Mouse (Mus musculus) neural tube, embryonic 15.5 days (tissue): Measurements from ENCODE around the gene Fam186a. TPM values are rescaled to one million over a fixed set of nuclear protein-coding genes. Genes with fewer than 3 reads are reported as not detected.
"Not testable (repeated sequence)": the region's sequence is repeated elsewhere in the genome, so short reads cannot be mapped to it uniquely, and the experiment has no call there.

Experiments used
- ATAC-seq: fragments of 200-750 bp; cut with Nextera tagmentation; 2 replicates; pipeline ENCODE4 v1.8.0; 2017; ENCODE audit warnings: mild to moderate bottlenecking, moderate TSS enrichment, moderate library complexity; ENCODE audit not compliant: low FRiP score
- H3K27ac ChIP-seq: fragments of 300-500 bp; sonication (generic); replicated peaks from 2 replicates; pipeline ENCODE4 v1.5.1; 2015; ENCODE audit warnings: mild to moderate bottlenecking, inconsistent platforms
- H3K27me3 ChIP-seq: fragments of 300-500 bp; sonication (generic); replicated peaks from 2 replicates; pipeline ENCODE4 v1.6.1; 2015; ENCODE audit warnings: inconsistent platforms
- H3K36me3 ChIP-seq: fragments of 300-500 bp; sonication (generic); 2 replicates; pipeline ENCODE4 v1.6.1; 2015; ENCODE audit warnings: inconsistent platforms
- H3K4me1 ChIP-seq: fragments of 300-500 bp; sonication (generic); 2 replicates; pipeline ENCODE4 v1.6.1; 2015; ENCODE audit warnings: inconsistent platforms
- H3K4me2 ChIP-seq: fragments of 300-500 bp; sonication (generic); 2 replicates; pipeline ENCODE4 v1.6.1; 2015; ENCODE audit warnings: inconsistent platforms, mild to moderate bottlenecking, moderate library complexity
- H3K4me3 ChIP-seq: fragments of 300-500 bp; sonication (generic); replicated peaks from 2 replicates; pipeline ENCODE4 v1.5.1; 2015; ENCODE audit warnings: mild to moderate bottlenecking, inconsistent platforms
- H3K9ac ChIP-seq: fragments of 300-500 bp; sonication (generic); replicated peaks from 2 replicates; pipeline ENCODE4 v1.6.1; 2015; ENCODE audit warnings: mild to moderate bottlenecking, inconsistent platforms
- H3K9me3 ChIP-seq: fragments of 300-500 bp; sonication (generic); replicated peaks from 2 replicates; pipeline ENCODE4 v1.6.1; 2016; ENCODE audit warnings: inconsistent platforms
- WGBS: fragments of 180-500 bp; shearing (Covaris S2); methylation state at CpG from one replicate; pipeline ENCODE4 v1.1.7; 2015; ENCODE audit warnings: mixed read lengths; 5-methylcytosine and 5-hydroxymethylcytosine counted together
- polyA plus RNA-seq: library from polyadenylated mRNA; unstranded; fragments of >200 nt; fragmentation: Nextera tagmentation; extraction: Ambion mirVana; gene quantifications from 2 replicates; pipeline ENCODE4 v1.2.1, GENCODE M21; 2015

Gene Fam186a
- polyA plus RNA-seq = not detected in 2 replicates

DNA sequence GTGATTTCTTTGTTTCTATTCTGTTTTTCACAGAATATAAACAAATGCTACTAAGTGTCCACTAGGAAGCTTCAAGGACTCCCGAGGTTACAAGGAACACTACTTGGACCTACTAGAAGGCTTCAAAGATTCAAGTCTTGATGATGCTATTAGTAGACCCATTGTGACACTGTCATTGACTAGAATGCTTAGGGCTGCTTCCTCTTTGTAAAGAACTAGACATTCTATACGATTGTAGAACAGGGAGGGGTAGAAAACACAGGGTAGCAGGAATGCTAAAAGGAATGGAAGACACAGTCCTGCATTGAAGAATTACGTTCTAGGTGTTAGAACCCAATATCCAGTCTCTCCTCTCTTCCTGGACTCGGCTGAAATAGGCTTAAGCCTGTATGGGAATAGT lies at the start of gene Fam186a:
Gene Fam186a, minus strand, starts transcription at position 101 of the 400 bp plus-strand sequence.
- Histone ChIP-seq H3K4me2 (no peak within 1 kb of the TSS), H3K9me3 (no peaks in the 10 kb centered on the region), H3K4me1 (0 out of 2 replicates have a peak, but pooled peaks cover 3% of the 10 kb centered on the region), H3K9ac (no peak within 1 kb of the TSS), H3K27me3 (no peaks in the 10 kb centered on the region), H3K27ac (no peak within 1 kb of the TSS), H3K36me3 (no peaks in the 10 kb centered on the region), H3K4me3 (no peak within 1 kb of the TSS)
- WGBS = 76% methylated on average over 4 of the region's 4 CpGs
- ATAC-seq = no peak

DNA sequence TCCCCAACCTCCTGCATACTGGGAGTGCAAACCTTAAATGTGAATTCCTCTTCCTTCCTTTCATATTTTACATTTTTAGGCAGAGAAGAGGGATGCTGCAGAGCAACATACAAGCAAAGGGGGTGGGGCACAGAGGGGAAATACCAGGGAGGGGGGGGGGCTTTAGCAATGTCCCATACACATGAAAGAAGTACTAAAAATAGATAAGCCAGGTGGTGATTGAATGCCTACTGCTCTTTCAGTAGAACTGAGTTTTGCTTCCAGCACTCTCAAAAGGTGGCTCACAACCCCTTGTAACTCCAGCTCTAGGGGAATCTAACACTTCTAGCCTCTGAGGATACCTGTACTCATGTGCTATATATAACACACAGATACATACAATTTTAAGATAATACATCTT lies 39.3 kb upstream of the Fam186a start:
- H3K4me2 ChIP-seq = no peak overlapping the region
- H3K36me3 ChIP-seq = peaks cover 75% of the 10 kb centered on the region
- no peak overlapping the region for H3K27ac ChIP-seq
- ATAC-seq = no peak
- no peaks in the 10 kb centered on the region for H3K27me3 ChIP-seq
- H3K4me3 ChIP-seq = no peak overlapping the region
- no peaks in the 10 kb centered on the region for H3K9me3 ChIP-seq
- H3K9ac ChIP-seq = no peak overlapping the region
- no peaks in the 10 kb centered on the region for H3K4me1 ChIP-seq

DNA sequence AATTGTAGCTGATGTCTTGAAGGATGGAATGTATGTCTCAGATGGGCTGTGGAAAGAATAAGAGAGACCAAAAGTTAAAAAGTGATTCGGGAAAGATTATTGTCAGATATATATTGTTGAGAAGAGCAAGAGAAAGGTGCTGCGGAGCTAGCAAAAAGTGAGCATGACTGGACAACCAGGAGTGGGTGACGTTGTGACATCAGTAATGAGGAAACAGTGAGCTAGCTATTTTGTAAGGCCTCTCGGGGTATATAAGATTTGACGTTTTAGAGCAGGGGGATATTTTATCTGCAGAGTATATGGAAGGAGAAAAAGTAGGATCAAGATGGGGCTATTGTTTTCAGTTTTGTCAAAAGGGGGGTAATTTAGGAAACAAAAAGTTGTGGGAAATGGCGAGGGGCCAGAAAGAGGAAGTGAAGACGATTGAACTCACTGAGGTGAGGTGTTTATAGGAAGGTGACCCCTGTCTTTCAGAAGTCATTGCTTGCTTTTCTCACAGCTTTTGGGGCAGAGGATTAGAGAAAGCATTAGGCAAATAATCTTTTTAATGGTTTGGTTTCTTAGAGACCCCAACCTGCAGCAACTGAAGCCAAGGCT lies 37.9 kb upstream of the Fam186a start:
- Histone ChIP-seq H3K9ac (no peak overlapping the region), H3K9me3 (no peaks in the 10 kb centered on the region), H3K27ac (no peak overlapping the region), H3K4me1 (no peaks in the 10 kb centered on the region), H3K4me2 (no peak overlapping the region), H3K27me3 (no peaks in the 10 kb centered on the region), H3K4me3 (no peak overlapping the region), H3K36me3 (peaks cover 65% of the 10 kb centered on the region)
- no peak for ATAC-seq
- WGBS = 90% methylated on average over 7 of the region's 7 CpGs

DNA sequence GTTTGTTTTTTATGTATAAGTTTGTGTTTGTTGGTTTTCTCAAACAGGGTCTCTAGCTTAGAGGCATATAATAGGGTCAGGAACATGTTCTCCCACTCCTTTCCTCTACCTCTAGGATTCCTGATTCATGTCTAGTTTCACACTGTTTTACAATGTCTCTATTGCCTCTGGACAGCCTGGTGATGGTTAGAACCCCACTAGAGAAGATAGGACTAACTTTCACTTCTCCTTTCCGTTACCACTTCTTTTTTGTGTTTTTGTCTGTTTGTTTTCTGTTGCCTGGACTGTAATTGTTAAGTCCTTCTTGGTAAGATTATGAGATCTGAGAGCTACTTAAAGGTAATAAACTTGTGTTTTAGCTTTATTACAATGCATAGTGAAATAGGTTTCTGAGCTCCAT lies 32.5 kb upstream of the Fam186a start:
- no peak overlapping the region for H3K9ac ChIP-seq
- H3K4me2 ChIP-seq = no peak overlapping the region
- WGBS = 87% methylated on average over 1 of the region's 1 CpGs
- no peak for ATAC-seq
- no peak overlapping the region for H3K4me3 ChIP-seq
- no peaks in the 10 kb centered on the region for H3K4me1 ChIP-seq
- no peaks in the 10 kb centered on the region for H3K9me3 ChIP-seq
- no peak overlapping the region for H3K27ac ChIP-seq
- no peaks in the 10 kb centered on the region for H3K27me3 ChIP-seq
- peaks cover 39% of the 10 kb centered on the region for H3K36me3 ChIP-seq

DNA sequence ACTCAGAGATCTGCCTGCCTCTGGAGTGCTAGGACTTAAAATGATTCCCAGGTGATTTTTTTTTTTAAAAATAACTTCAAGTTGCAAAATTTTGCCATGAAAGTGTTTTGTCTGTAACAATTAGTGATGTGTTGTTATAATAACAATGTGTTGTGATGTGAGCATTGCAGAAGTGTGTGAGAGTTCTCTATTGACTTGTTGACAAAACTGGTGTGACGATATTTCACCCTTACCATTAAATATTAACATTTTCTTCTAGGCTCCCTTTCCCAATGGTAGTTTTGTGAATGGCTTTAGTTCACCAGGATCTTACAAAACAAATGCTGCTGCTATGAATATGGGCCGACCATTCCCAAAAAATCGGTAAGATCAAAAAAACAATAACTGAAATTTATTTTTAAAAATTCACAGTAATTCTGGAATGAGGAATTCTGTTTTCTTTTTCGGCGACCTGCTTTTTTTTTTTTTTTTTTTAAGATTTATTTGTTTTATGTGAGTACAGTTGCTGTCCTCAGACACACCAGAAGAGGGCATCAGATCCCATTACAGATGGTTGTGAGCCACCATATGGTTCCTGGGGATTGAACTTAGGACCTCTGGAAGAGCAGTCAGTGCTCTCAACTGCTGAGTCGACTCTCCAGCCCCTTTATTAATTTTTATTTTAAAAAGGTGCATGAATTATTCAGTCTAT lies 30.4 kb upstream of the Fam186a start:
- no peak overlapping the region for H3K4me3 ChIP-seq
- no peaks in the 10 kb centered on the region for H3K4me1 ChIP-seq
- no peak overlapping the region for H3K9ac ChIP-seq
- H3K9me3 ChIP-seq = no peaks in the 10 kb centered on the region
- no peak for ATAC-seq
- peaks cover 36% of the 10 kb centered on the region for H3K36me3 ChIP-seq
- H3K4me2 ChIP-seq = no peak overlapping the region
- H3K27me3 ChIP-seq = no peaks in the 10 kb centered on the region
- no peak overlapping the region for H3K27ac ChIP-seq
- WGBS = 89% methylated on average over 6 of the region's 6 CpGs

DNA sequence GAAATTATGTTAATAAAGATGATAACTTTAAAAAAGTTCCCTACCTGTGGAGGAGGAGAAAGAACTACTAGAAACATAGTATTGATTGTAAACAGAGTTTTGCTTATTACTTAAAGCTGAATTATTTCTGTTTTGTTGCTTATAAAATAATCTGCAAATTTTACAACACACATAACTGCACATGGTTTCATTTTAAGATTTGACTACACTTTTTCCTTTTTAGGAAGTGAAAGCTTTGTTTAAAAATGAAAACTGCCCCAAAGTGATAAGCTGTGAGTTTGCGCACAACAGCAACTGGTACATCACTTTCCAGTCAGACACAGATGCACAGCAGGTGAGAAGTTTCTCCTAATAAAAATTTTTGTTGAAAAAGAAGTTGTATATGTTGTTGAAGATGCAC lies 26.2 kb upstream of the Fam186a start:
- ATAC-seq = no peak
- H3K27ac ChIP-seq = no peak overlapping the region
- peaks cover 42% of the 10 kb centered on the region for H3K36me3 ChIP-seq
- H3K4me1 ChIP-seq = no peaks in the 10 kb centered on the region
- no peak overlapping the region for H3K4me3 ChIP-seq
- no peaks in the 10 kb centered on the region for H3K27me3 ChIP-seq
- no peaks in the 10 kb centered on the region for H3K9me3 ChIP-seq
- WGBS = 100% methylated on average over 1 of the region's 1 CpGs
- no peak overlapping the region for H3K4me2 ChIP-seq
- no peak overlapping the region for H3K9ac ChIP-seq

DNA sequence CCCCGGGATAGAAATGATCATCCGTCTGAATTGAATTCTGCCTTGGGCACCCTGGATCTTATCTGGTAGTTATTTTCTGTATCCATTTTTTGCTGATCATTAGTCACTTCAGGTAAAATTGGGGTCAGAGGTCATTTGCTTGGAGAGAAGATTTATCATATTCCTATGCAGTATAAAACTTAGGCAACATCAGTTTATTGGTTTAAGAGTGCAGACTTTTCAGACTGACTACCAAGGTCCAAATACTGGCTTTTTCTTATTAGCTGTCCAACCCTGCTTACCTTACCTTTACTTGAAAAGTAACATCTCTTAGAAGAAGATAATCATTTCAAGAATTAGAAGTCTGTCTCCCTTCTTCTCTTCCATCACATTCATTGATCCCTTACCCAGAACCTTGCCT lies 12.9 kb upstream of the Fam186a start:
- no peak for ATAC-seq
- WGBS = 84% methylated on average over 2 of the region's 2 CpGs

DNA sequence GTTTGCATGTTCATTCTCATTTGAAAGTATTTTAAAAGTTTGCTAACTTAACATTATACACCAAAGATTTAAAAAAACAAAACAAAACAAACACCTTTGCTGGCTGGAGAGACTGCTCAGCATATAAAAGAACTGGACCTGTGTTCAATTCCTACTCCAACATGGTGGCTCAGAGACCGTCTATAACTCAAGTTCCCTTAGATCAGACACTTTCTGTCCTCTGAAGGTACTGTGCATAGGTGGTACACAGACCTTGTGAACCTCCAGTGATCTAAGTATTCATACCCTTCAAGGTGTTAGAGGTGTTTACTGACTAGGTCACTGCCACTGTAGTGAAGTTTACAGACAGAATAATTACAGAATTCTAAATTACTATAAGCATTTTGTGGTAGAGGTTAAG lies 12.4 kb upstream of the Fam186a start:
- Histone ChIP-seq H3K9me3 (no peaks in the 10 kb centered on the region), H3K36me3 (no peaks in the 10 kb centered on the region), H3K27me3 (no peaks in the 10 kb centered on the region), H3K4me3 (no peak overlapping the region), H3K4me1 (peaks cover 8% of the 10 kb centered on the region), H3K27ac (no peak overlapping the region), H3K4me2 (no peak overlapping the region), H3K9ac (no peak overlapping the region)
- ATAC-seq = no peak
- WGBS = 87% methylated on average over 1 of the region's 1 CpGs

More for the DNA sequence above, 12.9 kb upstream of the Fam186a start:
- H3K4me1 ChIP-seq = peaks cover 5% of the 10 kb centered on the region; the same call in 1 of the 2 replicates
- no peaks in the 10 kb centered on the region for H3K27me3 ChIP-seq
- no peak overlapping the region for H3K9ac ChIP-seq
- no peaks in the 10 kb centered on the region for H3K36me3 ChIP-seq
- H3K27ac ChIP-seq = no peak overlapping the region
- no peak overlapping the region for H3K4me2 ChIP-seq
- no peaks in the 10 kb centered on the region for H3K9me3 ChIP-seq
- H3K4me3 ChIP-seq = no peak overlapping the region

DNA sequence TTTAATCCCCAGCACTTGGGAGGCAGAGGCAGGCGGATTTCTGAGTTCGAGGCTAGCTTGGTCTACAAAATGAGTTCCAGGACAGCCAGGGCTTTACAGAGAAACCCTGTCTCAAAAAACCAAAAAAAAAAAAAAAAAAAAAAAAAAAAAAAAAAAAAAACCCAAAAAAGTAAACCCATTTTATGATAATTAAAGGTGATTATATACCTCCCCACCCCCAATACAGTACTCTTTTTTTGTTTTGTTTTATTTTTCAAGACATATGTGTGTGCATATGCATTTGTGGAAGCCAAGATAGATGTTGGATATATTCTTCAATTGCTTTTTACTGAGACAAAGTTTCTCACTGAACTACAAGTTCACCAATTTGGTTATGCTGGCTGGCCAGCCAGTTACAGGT lies 9.3 kb upstream of the Fam186a start:
- H3K4me3 ChIP-seq, H3K27me3 ChIP-seq, H3K9me3 ChIP-seq, H3K4me2 ChIP-seq, ATAC-seq, H3K9ac ChIP-seq, H3K36me3 ChIP-seq, H3K27ac ChIP-seq: not testable (repeated sequence)
- peaks cover 16% of the 10 kb centered on the region for H3K4me1 ChIP-seq
- WGBS = 93% methylated on average over 2 of the region's 2 CpGs

DNA sequence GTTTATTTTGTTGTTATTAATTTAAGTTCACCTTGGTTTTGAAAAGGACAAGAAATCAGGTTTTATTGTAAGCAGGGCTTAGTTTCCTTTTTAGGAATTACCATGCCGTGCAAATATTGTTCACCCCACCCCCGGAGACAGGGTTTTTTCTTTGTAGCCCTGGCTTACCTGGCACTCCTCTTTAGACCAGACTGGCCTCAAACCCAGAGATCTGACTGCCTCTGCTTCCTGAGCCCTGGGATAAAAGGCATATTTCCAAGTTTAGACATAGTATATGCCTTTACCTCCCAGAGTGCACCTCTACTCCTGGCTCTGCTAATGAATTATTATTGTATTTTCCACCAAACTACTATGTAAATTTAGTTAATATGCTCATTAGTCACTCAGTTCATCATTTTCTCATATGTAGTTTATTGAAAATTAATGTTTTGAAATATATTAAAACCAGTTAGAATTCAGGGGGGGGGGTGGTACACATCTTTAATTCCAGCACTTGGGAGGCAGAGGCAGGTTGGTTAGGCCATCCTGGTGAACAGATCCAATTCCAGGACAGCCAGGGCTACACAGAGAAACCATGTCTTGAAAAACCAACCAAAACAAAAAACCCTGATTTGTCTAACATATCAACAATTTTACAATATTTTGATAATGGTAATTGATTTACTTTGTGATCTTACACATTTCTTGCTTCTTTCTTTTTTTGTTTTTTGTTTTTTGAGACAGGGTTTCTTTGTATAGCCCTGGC lies 7.8 kb upstream of the Fam186a start:
- no peaks in the 10 kb centered on the region for H3K27me3 ChIP-seq
- no peak overlapping the region for H3K27ac ChIP-seq
- 79% methylated on average over 2 of the region's 2 CpGs for WGBS
- no peak for ATAC-seq
- no peak overlapping the region for H3K9ac ChIP-seq
- no peak overlapping the region for H3K4me3 ChIP-seq
- H3K4me1 ChIP-seq = peaks cover 16% of the 10 kb centered on the region
- no peaks in the 10 kb centered on the region for H3K9me3 ChIP-seq
- H3K36me3 ChIP-seq = no peaks in the 10 kb centered on the region
- peak overlapping the region; percentile 87; the same call in 1 of the 2 replicates for H3K4me2 ChIP-seq

DNA sequence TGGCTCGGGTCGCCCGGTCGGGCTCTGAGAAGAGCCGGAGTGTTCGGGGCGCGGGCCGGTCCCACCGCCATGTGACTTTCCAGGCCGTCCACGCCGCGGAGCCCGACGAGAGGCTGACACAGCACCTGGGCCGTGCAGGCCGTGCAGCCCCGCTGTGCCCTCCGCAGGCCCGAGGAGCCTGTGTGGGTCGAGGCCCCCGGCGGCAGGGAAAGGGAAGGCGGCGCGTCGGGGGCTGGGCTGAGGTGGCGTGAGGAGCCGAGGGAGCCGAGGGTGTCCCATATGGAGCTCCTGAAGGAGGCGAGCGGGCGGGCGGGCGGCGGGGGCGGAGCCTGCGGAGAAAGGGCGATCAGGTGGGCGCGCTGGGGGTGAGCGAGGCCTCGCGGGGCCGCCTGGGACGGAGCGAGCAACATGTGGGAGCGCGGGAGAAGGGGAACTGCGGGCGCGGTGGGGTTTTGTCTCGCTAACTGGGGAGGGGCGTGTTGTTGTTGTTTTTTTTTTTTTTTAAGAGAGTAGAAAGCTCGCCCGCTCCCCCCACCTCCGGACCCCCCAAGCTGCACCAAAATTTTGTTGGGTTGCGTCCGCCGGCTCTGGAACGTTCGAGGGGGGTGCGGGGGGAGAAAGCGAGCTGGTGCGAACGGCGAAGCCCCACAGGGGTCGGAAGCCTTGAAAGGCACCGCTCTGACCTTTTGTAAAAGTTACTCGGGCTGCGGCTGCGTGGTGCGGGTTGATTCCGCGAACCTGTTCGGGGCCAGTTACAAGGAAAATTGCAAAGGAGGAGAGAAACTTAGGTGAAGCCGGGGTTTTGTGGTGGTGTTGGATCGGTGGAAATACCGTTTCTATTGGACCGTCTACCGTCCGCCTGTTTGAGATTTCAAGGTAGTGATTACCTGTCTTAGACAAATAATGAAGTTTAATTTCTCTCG lies 6.4 kb upstream of the Fam186a start:
- Histone ChIP-seq H3K36me3 (no peaks in the 10 kb centered on the region), H3K27me3 (no peaks in the 10 kb centered on the region), H3K9me3 (no peaks in the 10 kb centered on the region), H3K4me3 (peak overlapping the region; percentile 96), H3K9ac (peak overlapping the region; percentile 81), H3K27ac (peak overlapping the region; percentile 99), H3K4me1 (peaks cover 16% of the 10 kb centered on the region), H3K4me2 (peak overlapping the region; percentile 87)
- peak; percentile 85 for ATAC-seq
- under 1% methylated on average over 80 of the region's 84 CpGs for WGBS
